Mouse (Mus musculus) lung, postnatal 10 days (tissue): ENCODE results near the gene 1700069L16Rik.

Source experiments
- DNase-seq: peaks from one replicate; pipeline ENCODE4 v3.0.0; 2021

The 1700069L16Rik gene

GRCm38 (mm10) chr5:113724446-113724845, at the start of gene 1700069L16Rik:
TSS of gene 1700069L16Rik (minus strand) at chr5:113724772.
- peak; percentile 84 for DNase-seq

GRCm38 (mm10) chr5:113773664-113774063, 49.1 kb upstream of the 1700069L16Rik start:
- DNase-seq: peak; percentile 93

- DNase-seq: peak; percentile 33
Observed at GRCm38 (mm10) chr5:113772905-113773519, 48.4 kb upstream of the 1700069L16Rik start.

- peak; percentile 95 for DNase-seq
Observed at GRCm38 (mm10) chr5:113772450-113772895, 47.9 kb upstream of the 1700069L16Rik start, which contains the start of the genes Sart3 and Iscu. TSS of gene Sart3 (minus strand) at chr5:113772510. TSS of gene Iscu (plus strand) at chr5:113772748.

GRCm38 (mm10) chr5:113771213-113772162, 46.9 kb upstream of the 1700069L16Rik start:
- DNase-seq: peak; percentile 92

GRCm38 (mm10) chr5:113768806-113769205, 44.2 kb upstream of the 1700069L16Rik start:
- no peak for DNase-seq

- DNase-seq: no peak
Observed at GRCm38 (mm10) chr5:113765641-113766526, 41.3 kb upstream of the 1700069L16Rik start.

- no peak for DNase-seq
Observed at GRCm38 (mm10) chr5:113764426-113764825, 39.9 kb upstream of the 1700069L16Rik start.

GRCm38 (mm10) chr5:113761585-113761984, 37.0 kb upstream of the 1700069L16Rik start:
- no peak for DNase-seq

- DNase-seq: peak; percentile 65
Observed at GRCm38 (mm10) chr5:113755347-113756030, 30.9 kb upstream of the 1700069L16Rik start.

- DNase-seq: no peak
Observed at GRCm38 (mm10) chr5:113751521-113752157, 27.1 kb upstream of the 1700069L16Rik start.

GRCm38 (mm10) chr5:113748556-113749331, 24.2 kb upstream of the 1700069L16Rik start:
- no peak for DNase-seq

- no peak for DNase-seq
Observed at GRCm38 (mm10) chr5:113747629-113748028, 23.1 kb upstream of the 1700069L16Rik start.

GRCm38 (mm10) chr5:113737607-113738237, 13.2 kb upstream of the 1700069L16Rik start:
- DNase-seq: no peak

- DNase-seq: no peak
Observed at GRCm38 (mm10) chr5:113736522-113737164, 12.1 kb upstream of the 1700069L16Rik start.

GRCm38 (mm10) chr5:113736113-113736502, 11.5 kb upstream of the 1700069L16Rik start:
- DNase-seq: no peak

GRCm38 (mm10) chr5:113735345-113736112, 11.0 kb upstream of the 1700069L16Rik start, which contains the start of gene Ficd:
TSS of gene Ficd (plus strand) at chr5:113735803.
- DNase-seq: peak; percentile 96

- DNase-seq: no peak
Observed at GRCm38 (mm10) chr5:113735023-113735344, 10.4 kb upstream of the 1700069L16Rik start.

- no peak for DNase-seq
Observed at GRCm38 (mm10) chr5:113734376-113734775, 9.8 kb upstream of the 1700069L16Rik start.
